In genomic region chr6:143333493-143333892, GRCm38 (mm10) we compare ENCODE assay signal across 14 mouse cellular contexts.
"Had no signal": no experiment of that assay in that cellular context is flagged by ENCODE, and none has a peak within 500 bp of the region (broad histone marks: within the 10 kb centered on the region; RNA-seq: fewer than 3 reads in every experiment).

No protein-coding gene starts in this region.

- ATAC-seq: midbrain, embryonic 13.5 days; midbrain, embryonic 15.5 days had no signal

- DNase-seq: lung, adult 18-20 months; lung, embryonic 14.5 days; lung, postnatal 10 days; lung, postnatal 4 days; retina, postnatal 1 day; right cerebral cortex, adult 18-20 months; right cerebral cortex, postnatal 25 days; right cerebral cortex, postnatal 4 days; spleen, adult 18-20 months; thymus, adult 18-20 months; thymus, postnatal 14 days; thymus, postnatal 36 days had no signal
